Mouse (Mus musculus) MEL-GATA-1-ER (cell line): ENCODE data around the gene Olfr527.

Source experiments
- DNase-seq: peaks from one replicate; pipeline ENCODE4 v3.0.0-alpha.2; 2012; ENCODE audit warnings: low read depth; ENCODE audit errors: extremely low read depth

Olfr527 gene

DNA sequence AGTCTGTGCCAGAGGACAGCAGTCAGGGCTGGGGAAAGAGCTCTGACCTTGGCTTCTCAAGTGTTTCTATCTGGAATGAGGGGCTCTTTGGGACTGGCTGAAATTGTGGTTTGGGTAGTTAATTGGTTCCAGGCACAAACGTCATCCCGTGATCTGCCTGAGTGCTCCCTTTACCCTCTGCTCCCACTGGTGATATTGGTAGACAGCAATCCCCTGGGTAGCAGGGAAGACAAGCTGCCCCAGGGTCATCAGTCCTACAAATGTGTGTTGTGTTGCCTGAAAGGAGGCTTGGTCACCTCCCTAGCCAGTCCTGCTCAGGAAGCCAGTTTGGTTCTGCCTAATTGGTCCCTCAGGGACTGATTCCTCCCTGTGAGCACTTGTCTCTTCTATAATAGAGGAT is at the start of gene Olfr527:
Olfr527 (plus strand) TSS at position 301 of the 400 bp plus-strand sequence.
- DNase-seq, result no peak

DNA sequence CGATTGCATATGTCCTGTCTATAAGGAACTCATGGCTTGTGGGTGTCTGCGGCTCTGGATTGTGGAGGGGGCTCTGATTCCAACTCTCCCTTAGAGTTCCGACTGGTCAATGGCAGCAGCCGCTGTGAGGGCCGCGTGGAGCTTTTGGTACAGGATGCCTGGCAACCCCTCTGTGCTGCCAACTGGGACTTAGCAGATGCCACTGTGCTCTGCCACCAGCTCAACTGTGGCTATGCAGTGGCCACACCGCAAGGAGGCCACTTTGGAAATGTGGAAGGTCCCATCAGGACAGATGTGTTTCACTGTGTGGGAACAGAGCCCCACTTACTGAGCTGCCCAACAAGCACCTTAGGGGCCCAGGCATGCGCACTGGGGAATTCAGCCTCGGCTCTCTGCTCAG is 38.1 kb upstream of the Olfr527 start:
- DNase-seq, result no peak

DNA sequence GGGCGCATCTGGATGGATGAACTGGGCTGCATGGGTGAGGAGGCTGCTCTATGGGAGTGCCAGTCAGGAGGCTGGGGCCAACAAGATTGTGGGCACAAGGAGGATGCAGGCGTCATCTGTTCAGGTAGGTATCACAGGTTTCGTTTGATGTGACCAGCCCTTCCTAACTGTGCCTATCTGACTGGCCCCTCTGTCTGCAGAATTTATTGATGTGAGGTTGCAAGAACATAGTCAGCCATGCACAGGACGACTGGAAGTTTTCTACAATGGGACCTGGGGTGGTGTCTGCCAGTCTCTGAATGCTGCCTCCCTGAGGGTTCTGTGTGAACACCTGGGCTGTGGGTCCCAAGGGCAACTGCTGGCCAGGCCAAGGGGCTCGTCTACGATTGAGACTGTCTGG is 36.9 kb upstream of the Olfr527 start:
- no peak for DNase-seq

DNA sequence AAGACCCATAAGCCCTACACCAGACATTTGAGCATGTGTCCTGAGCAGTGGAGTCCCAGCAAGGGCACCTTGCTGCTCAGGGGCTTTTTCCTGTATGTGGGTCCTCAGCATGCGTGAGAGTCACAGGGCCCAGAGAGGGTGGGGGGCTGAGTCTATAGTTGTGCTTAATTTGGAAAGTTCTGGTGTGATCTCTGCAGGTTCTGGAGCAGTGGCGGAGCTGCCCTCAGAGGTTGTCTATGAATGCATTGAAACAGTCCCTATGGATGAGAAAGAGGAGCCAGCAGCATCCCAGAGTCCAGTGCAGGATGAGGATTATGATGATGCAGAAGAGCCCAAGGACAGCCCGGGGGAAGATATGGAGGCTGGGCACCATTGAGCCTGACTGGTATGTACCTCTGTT is 34.4 kb upstream of the Olfr527 start:
- no peak for DNase-seq

DNA sequence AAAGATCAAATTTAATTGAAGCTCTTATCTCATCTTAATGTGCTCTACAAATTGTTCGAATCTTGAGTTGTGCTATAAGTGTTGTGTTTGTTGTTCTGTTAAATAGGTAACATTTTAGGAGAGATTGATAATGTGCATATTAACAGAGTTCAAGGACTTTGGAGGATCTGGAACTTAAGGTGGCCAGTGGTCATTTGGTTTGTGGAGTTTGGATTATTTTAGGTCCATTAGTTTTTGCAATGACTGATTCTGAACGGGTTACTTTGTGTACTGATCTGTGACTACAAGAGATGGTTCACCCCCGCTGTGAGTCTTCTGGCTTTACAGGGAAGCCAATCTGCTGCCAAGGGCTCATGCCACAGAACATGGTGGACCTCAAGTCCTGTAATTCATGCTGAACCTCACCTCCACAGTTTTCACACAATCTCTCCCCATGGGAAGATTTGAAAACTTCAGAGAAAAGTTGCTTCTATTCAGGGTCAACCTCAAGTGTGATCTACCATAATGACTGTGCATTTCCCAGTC is 13.9 kb upstream of the Olfr527 start:
- DNase-seq, result no peak

DNA sequence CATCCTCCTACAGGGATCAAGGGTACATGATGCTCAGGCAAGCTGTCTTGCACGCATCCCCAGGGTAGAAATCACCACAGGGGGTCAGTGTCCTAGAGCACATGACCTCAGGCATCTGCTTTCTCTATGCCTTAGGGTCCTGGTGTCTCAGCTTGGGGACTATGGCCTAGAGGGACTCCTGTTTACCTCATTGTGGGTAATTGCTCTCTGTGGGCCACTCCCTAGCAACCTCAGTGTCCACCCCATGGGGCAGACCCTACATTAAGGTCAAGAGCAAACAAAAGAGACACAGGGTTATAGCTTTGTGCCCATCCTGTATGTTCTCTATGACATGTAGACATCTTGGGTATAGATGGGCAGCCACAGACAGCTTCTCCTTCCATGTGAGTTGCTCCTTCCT is 13.3 kb upstream of the Olfr527 start, which contains the start of gene Olfr525:
Olfr525 (plus strand) TSS at position 301 of the 400 bp plus-strand sequence.
- no peak for DNase-seq

DNA sequence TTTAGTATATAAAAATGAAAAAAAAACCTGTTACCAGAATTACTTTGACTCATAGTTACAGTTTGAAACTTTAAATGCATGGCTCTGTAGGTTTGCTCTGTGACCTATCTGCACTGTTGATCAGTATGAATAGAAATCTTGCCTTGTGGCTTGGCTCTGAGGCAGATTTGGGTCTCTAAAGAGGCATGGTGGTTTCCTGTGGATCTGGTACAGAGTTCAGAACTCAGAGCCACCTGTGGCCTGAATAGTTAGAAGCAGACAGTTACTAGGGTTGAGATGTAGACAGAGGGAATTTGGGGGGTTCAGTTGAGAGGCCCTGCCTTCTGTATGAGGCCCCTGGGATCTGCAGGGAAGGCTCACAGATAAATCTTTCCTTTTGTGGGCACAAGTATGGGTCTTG is 12.7 kb upstream of the Olfr527 start:
- DNase-seq, result no peak

DNA sequence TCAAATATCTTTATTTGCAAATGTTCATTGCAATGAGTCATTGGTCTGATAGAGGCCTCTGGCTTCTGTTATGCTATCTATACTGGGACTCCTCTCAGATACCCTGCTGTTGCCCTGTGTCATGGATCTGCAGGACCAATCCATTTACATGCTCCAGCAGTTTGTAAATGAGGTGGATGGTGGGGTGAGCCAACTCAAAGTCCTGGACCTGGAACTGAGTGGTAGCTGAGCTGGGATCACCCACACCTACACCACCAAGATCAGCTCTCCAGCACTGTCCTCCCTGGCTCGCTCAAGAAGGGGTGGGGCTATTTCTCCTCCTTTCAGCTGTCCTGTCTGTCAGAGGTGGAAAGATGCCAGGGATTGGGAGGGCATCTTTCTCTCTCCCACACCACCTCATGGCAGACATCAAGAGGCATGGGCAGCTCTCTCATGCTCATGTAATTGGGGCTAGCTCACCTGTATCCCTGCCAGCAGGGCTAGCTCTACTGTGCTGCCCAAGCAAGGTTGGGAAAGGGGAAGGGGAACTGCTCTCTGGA is 4.0 kb upstream of the Olfr527 start:
- DNase-seq, result no peak

DNA sequence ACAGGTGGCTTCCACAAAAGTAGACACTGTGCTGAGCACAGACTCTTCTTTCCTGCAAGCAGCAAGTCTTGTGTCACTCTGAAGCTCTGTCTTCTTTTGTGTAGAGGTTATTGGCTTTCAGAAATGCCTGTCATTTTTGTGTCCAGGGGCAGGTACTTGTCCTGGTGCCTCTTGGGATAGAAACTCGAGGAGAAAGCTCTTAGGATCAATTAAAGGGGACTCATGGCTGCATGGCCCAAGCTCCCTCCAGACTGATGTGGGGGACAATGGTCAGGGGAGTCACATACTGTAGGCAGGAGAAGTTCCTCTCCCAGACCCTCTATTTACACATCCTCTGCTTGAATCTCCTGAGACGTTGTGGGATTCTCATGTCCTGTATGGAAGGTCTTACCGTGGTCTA is 27.8 kb downstream of the Olfr527 start, which contains the start of gene Olfr60:
Olfr60 (minus strand) TSS at position 101 of the 400 bp plus-strand sequence.
- no peak for DNase-seq

DNA sequence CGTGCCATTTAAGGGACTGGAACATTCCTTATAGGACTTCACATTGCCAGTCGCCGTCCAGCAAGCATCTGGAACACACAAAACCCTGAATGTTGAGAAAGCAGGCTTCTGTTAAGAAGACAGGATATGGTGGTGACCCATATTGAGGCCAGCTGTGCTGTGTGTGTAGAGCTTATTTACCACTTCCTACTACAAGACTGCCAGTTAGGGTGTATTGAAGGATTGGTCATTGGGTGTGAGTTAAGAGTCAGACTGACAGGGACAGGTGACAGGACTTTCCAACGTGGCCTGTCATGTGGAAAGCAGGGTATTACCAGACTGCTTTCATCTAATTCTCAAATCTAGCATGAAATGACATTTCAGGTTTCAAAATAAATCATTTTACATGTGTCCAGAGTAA is 40.5 kb downstream of the Olfr527 start:
- DNase-seq, result no peak

DNA sequence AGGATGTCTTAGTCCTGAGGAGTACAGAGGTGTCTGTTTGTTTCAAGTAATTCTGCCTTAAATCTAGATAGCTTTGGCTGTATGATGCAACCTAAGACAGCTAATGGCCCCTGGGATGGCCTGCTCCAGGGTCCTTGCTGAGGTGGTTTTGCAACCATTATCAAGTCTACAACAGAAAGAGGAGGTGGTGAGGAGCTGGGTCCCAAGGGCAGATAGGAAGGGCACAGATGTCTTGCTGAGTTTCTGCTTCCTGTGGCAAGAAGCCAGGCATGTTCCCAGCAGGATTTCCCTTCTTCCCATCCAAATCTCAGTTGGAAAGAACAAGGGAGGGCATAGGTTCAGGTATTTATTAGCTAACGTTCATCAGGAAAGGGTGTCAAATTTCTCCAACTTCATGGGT is 42.4 kb downstream of the Olfr527 start, which contains the start of gene Olfr530:
Olfr530 (minus strand) TSS at position 101 of the 400 bp plus-strand sequence.
- DNase-seq, result no peak

DNA sequence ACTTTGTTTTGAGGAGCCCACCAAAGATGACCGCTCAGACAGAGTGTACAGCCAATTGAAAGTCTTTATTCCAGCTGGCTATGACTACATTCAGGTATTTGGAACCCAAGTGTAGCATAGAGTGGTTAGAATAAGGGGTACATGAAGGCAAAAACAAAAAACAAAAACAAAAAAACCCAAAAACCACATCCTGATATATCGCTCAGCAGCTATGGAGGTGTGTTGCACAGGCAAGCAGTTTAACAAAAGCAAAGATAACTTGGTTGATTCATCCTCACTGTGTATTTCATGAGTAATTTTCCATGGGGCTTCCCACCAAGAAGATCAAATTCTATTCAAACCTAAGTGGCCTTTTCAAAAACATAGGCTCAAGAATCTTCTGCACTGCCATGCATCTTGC is 43.1 kb downstream of the Olfr527 start:
- DNase-seq, result no peak
